18 mouse cellular contexts compared by ENCODE assay signal in the genomic region with DNA sequence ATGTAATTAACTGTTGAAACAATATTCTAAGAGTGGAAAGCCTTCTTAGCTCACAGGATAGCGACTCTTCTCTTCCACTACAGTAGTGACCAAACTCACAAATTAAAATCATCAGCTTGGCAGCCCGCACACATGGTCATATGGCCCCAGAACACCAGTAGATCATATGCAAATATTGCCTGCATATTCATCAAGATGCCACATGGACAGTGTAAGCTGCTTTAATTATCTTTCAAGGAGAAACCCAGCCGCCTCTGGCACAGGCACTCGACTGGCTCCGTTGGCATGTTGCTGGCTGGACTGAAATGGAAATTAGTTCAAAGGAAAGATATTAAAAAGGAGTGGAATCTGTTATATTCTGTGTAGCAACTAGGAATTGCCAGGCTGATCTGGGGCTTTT. TPM values are rescaled to one million over a fixed set of nuclear protein-coding genes. Genes with fewer than 3 reads are reported as not detected.
A peak's percentile ranks its signal among the peaks of the same experiment; 100 is the strongest.
DNase-seq lines count a peak whose midpoint lies in the region; ATAC-seq lines count a peak whose summit lies in the region.
"Had no signal": no experiment of that assay in that cellular context is flagged by ENCODE, and none has a peak within 500 bp of the region (broad histone marks: within the 10 kb centered on the region; RNA-seq: fewer than 3 reads in every experiment).

No protein-coding gene starts in this region.

- WGBS in heart, embryonic 12.5 days = 83% methylated on average over 5 of the region's 5 CpGs
- WGBS in hindbrain, embryonic 15.5 days = 40% methylated on average over 5 of the region's 5 CpGs
- WGBS in hindbrain, embryonic 10.5 days = 82% methylated on average over 5 of the region's 5 CpGs
- 16% methylated on average over 5 of the region's 5 CpGs for WGBS in forebrain, embryonic 16.5 days
- 50% methylated on average over 5 of the region's 5 CpGs for WGBS in midbrain, embryonic 15.5 days

- no peak overlapping the region for H3K4me2 ChIP-seq in heart, embryonic 12.5 days
- no peak overlapping the region for H3K4me2 ChIP-seq in hindbrain, embryonic 15.5 days
- H3K4me2 ChIP-seq in forebrain, embryonic 16.5 days (ENCODE audit: low read length) = no peak overlapping the region
- no peak overlapping the region for H3K4me2 ChIP-seq in midbrain, embryonic 15.5 days
- H3K4me2 ChIP-seq: liver, embryonic 12.5 days; lung, embryonic 14.5 days; neural tube, embryonic 12.5 days had no signal

- peak; percentile 85 for DNase-seq in heart, adult 11 months
- no peak for DNase-seq in hindbrain, embryonic 10.5 days (ENCODE audit: low spot score)
- no peak for DNase-seq in embryo, embryonic 9.5 days (ENCODE audit: extremely low spot score)
- DNase-seq: cerebellum, postnatal 25 days; gastrocnemius, postnatal 36 days; heart, postnatal 14 days; lung, embryonic 14.5 days; thymus, postnatal 14 days had no signal

- H3K27ac ChIP-seq in heart, embryonic 12.5 days (ENCODE audit: poor library complexity, severe bottlenecking) = no peak overlapping the region
- H3K27ac ChIP-seq in hindbrain, embryonic 15.5 days (replicated peaks) = no peak overlapping the region
- H3K27ac ChIP-seq in hindbrain, embryonic 10.5 days = no peak overlapping the region
- H3K27ac ChIP-seq in forebrain, embryonic 16.5 days (ENCODE audit: low read length) = no peak overlapping the region
- H3K27ac ChIP-seq in midbrain, embryonic 15.5 days = no peak overlapping the region
- H3K27ac ChIP-seq: left cerebral cortex, adult 2 months; liver, embryonic 12.5 days; macrophage; neural tube, embryonic 12.5 days had no signal

- no peak overlapping the region for H3K4me3 ChIP-seq in heart, embryonic 12.5 days
- no peak overlapping the region for H3K4me3 ChIP-seq in hindbrain, embryonic 15.5 days
- H3K4me3 ChIP-seq in hindbrain, embryonic 10.5 days = no peak overlapping the region
- no peak overlapping the region for H3K4me3 ChIP-seq in forebrain, embryonic 16.5 days (replicated peaks; ENCODE audit: low read length)
- H3K4me3 ChIP-seq in midbrain, embryonic 15.5 days = no peak overlapping the region
- H3K4me3 ChIP-seq: left cerebral cortex, adult 2 months; liver, embryonic 12.5 days; neural tube, embryonic 12.5 days had no signal

- no peaks in the 10 kb centered on the region for H3K36me3 ChIP-seq in heart, embryonic 12.5 days
- no peaks in the 10 kb centered on the region for H3K36me3 ChIP-seq in hindbrain, embryonic 15.5 days
- H3K36me3 ChIP-seq in hindbrain, embryonic 10.5 days = no peaks in the 10 kb centered on the region
- H3K36me3 ChIP-seq in forebrain, embryonic 16.5 days (ENCODE audit: control insufficient read depth, insufficient read depth) = no peaks in the 10 kb centered on the region
- H3K36me3 ChIP-seq in midbrain, embryonic 15.5 days (replicated peaks) = no peaks in the 10 kb centered on the region
- H3K36me3 ChIP-seq: G1E; liver, embryonic 12.5 days; neural tube, embryonic 12.5 days had no signal

- no peaks in the 10 kb centered on the region for H3K9me3 ChIP-seq in heart, embryonic 12.5 days (replicated peaks)
- no peaks in the 10 kb centered on the region for H3K9me3 ChIP-seq in hindbrain, embryonic 15.5 days
- H3K9me3 ChIP-seq in hindbrain, embryonic 10.5 days = no peaks in the 10 kb centered on the region
- no peaks in the 10 kb centered on the region for H3K9me3 ChIP-seq in forebrain, embryonic 16.5 days (ENCODE audit: control insufficient read depth, low read length)
- no peaks in the 10 kb centered on the region for H3K9me3 ChIP-seq in midbrain, embryonic 15.5 days
- H3K9me3 ChIP-seq: liver, embryonic 12.5 days; neural tube, embryonic 12.5 days had no signal

- H3K4me1 ChIP-seq in heart, embryonic 12.5 days (replicated peaks) = no peaks in the 10 kb centered on the region
- no peaks in the 10 kb centered on the region for H3K4me1 ChIP-seq in hindbrain, embryonic 15.5 days (replicated peaks)
- peaks cover 5% of the 10 kb centered on the region for H3K4me1 ChIP-seq in hindbrain, embryonic 10.5 days (replicated peaks)
- H3K4me1 ChIP-seq in forebrain, embryonic 16.5 days (replicated peaks; ENCODE audit: control insufficient read depth, insufficient read depth, low read length) = peaks cover 15% of the 10 kb centered on the region
- peaks cover 2% of the 10 kb centered on the region for H3K4me1 ChIP-seq in midbrain, embryonic 15.5 days

- ATAC-seq in heart, embryonic 12.5 days (ENCODE audit: insufficient number of reproducible peaks, low FRiP score) = no peak
- peak; percentile 44 for ATAC-seq in hindbrain, embryonic 15.5 days (ENCODE audit: low FRiP score, low read depth)
- peak; percentile 89 for ATAC-seq in forebrain, embryonic 16.5 days
- ATAC-seq in midbrain, embryonic 15.5 days (replicated peaks) = peak; percentile 60; the same call in 1 of the 2 replicates
- ATAC-seq: intestine, postnatal 0 days; liver, embryonic 12.5 days had no signal

- no peaks in the 10 kb centered on the region; the same call in 1 of the 2 replicates for H3K27me3 ChIP-seq in heart, embryonic 12.5 days (replicated peaks)
- no peaks in the 10 kb centered on the region for H3K27me3 ChIP-seq in hindbrain, embryonic 15.5 days
- H3K27me3 ChIP-seq in hindbrain, embryonic 10.5 days (ENCODE audit: insufficient read depth, poor library complexity, severe bottlenecking) = peaks cover 2% of the 10 kb centered on the region; the same call in 1 of the 2 replicates
- H3K27me3 ChIP-seq in forebrain, embryonic 16.5 days (replicated peaks; ENCODE audit: control insufficient read depth, insufficient read depth, low read length) = 0 out of 2 replicates have a peak, but pooled peaks cover 6% of the 10 kb centered on the region
- H3K27me3 ChIP-seq in midbrain, embryonic 15.5 days (replicated peaks) = no peaks in the 10 kb centered on the region
- H3K27me3 ChIP-seq: neural tube, embryonic 12.5 days had no signal

- no peak overlapping the region for H3K9ac ChIP-seq in heart, embryonic 12.5 days
- H3K9ac ChIP-seq in hindbrain, embryonic 15.5 days = no peak overlapping the region
- H3K9ac ChIP-seq in forebrain, embryonic 16.5 days (replicated peaks; ENCODE audit: low read depth, low read length) = no peak overlapping the region
- H3K9ac ChIP-seq in midbrain, embryonic 15.5 days = no peak overlapping the region
- H3K9ac ChIP-seq: liver, embryonic 12.5 days; lung, embryonic 14.5 days; neural tube, embryonic 12.5 days had no signal

RNA-seq across cellular contexts. Expression of a gene that starts 6.5 kb away (rescaled TPM):
- polyA plus RNA-seq in heart, embryonic 12.5 days (2016; fragmentation: Nextera tagmentation; extraction: Ambion mirVana) = 25.1 and 28.1 TPM in 2 replicates
- 10.8 and 11.8 TPM in 2 replicates for polyA plus RNA-seq in hindbrain, embryonic 15.5 days (2015; fragmentation: Nextera tagmentation; extraction: Ambion mirVana)
- polyA plus RNA-seq in hindbrain, embryonic 10.5 days (2016; fragmentation: Nextera tagmentation; extraction: Ambion mirVana) = 4.6 and 4.9 TPM in 2 replicates
- 4.7 and 5.3 TPM in 2 replicates for polyA plus RNA-seq in forebrain, embryonic 16.5 days (2015; fragmentation: Nextera tagmentation; extraction: Ambion mirVana)
- 9.7 and 10.0 TPM in 2 replicates for polyA plus RNA-seq in midbrain, embryonic 15.5 days (2015; fragmentation: Nextera tagmentation; extraction: Ambion mirVana)
- polyA plus RNA-seq: macrophage had no signal
